ENCODE assay signal across 7 mouse cellular contexts in the genomic region with DNA sequence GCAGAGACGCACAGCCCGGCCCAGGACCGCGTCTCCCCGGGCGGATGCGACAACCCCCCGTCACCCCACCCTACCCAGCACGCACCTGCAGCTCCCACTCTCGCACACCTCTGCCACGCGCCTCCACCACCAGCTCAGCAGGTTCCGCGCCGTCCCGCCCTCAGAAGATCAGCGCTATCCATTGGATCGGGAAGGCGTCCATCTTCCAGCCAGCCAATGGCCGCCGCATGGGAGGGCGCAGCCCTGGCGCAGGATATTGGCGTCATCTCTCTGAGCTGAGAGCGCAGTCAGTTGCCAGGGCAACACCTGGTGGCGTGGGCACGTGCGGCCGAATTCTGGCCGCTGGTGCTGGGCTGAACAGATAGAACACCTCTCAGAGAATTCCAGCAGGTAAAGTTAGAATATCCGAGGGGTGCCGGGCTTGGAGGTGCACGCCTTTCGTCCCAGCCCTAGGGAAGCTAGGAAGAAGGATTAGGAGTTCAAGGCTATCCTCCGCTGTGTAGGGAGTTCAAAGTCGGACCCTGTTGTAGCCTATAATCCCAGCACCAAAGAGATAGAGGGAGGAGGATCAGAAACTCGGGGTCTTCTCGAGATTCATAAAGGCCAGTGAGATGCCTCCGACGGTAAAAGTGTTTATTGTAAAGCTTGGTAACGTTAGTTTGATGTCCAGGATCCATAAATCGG. TPM values are rescaled to one million over a fixed set of nuclear protein-coding genes. Genes with fewer than 3 reads are reported as not detected.
DNase-seq lines count a peak whose midpoint lies in the region; ATAC-seq and TF ChIP-seq lines count a peak whose summit lies in the region.

A gene (minus strand): TSS at position 144 of the 684 bp plus-strand sequence.

- no peaks in the 10 kb centered on the region for H3K9me3 ChIP-seq in embryonic facial prominence, embryonic 10.5 days
- no peaks in the 10 kb centered on the region for H3K9me3 ChIP-seq in intestine, postnatal 0 days (ENCODE audit: control insufficient read depth)
- no peaks in the 10 kb centered on the region for H3K9me3 ChIP-seq in midbrain, embryonic 12.5 days

- TF ChIP-seq CTCF in intestine, postnatal 0 days (IDR thresholded peaks at IDR 0.05; ENCODE audit: low read depth): no peak
- no peak for TF ChIP-seq CTCF in small intestine, adult 2 months (IDR thresholded peaks at IDR 0.05; ENCODE audit: extremely low read depth, insufficient read length, insufficient replicate concordance, low read depth, low read length)

- H3K9ac ChIP-seq in intestine, postnatal 0 days (ENCODE audit: low read depth, low read length): peak within 1 kb of the TSS; percentile 58
- peak within 1 kb of the TSS; percentile 65 for H3K9ac ChIP-seq in midbrain, embryonic 12.5 days (replicated peaks)

- H3K4me1 ChIP-seq in embryonic facial prominence, embryonic 10.5 days: peaks cover 20% of the 10 kb centered on the region
- no peaks in the 10 kb centered on the region for H3K4me1 ChIP-seq in intestine, postnatal 0 days (replicated peaks; ENCODE audit: control insufficient read depth, insufficient read depth, low read length)
- H3K4me1 ChIP-seq in midbrain, embryonic 12.5 days: peaks cover 17% of the 10 kb centered on the region
- H3K4me1 ChIP-seq in small intestine, adult 2 months (ENCODE audit: control insufficient read depth, insufficient read depth, insufficient read length, low read length): peaks cover 5% of the 10 kb centered on the region; the same call in 1 of the 2 replicates

- H3K36me3 ChIP-seq in embryonic facial prominence, embryonic 10.5 days (replicated peaks): peaks cover 19% of the 10 kb centered on the region
- H3K36me3 ChIP-seq in intestine, postnatal 0 days (ENCODE audit: control insufficient read depth, insufficient read depth): no peaks in the 10 kb centered on the region
- H3K36me3 ChIP-seq in midbrain, embryonic 12.5 days: no peaks in the 10 kb centered on the region
- H3K36me3 ChIP-seq in small intestine, adult 2 months (ENCODE audit: control insufficient read depth, insufficient read depth, low read length): no peaks in the 10 kb centered on the region

- peak within 1 kb of the TSS; percentile 80 for H3K27ac ChIP-seq in embryonic facial prominence, embryonic 10.5 days (replicated peaks)
- H3K27ac ChIP-seq in intestine, postnatal 0 days (ENCODE audit: low read depth, low read length): no peak within 1 kb of the TSS
- H3K27ac ChIP-seq in midbrain, embryonic 12.5 days (replicated peaks): no peak within 1 kb of the TSS
- H3K27ac ChIP-seq in small intestine, adult 2 months (ENCODE audit: insufficient read depth, low read depth, low read length): no peak within 1 kb of the TSS

- ATAC-seq in intestine, postnatal 0 days: peak; percentile 99
- peak; percentile 99 for ATAC-seq in midbrain, embryonic 12.5 days (ENCODE audit: low FRiP score, low read depth)

- H3K4me2 ChIP-seq in intestine, postnatal 0 days (replicated peaks; ENCODE audit: low read depth): peak within 1 kb of the TSS; percentile 90
- peak within 1 kb of the TSS; percentile 84 for H3K4me2 ChIP-seq in midbrain, embryonic 12.5 days (replicated peaks)

- no peak; the same call in 1 of the 2 replicates for TF ChIP-seq POLR2A in small intestine, adult 2 months (IDR thresholded peaks at IDR 0.05; ENCODE audit: low read depth, low read length)

- intact Hi-C loops in left cerebral cortex, postnatal 4 days (cut with DNase I): no loop called here

- H3K4me3 ChIP-seq in embryonic facial prominence, embryonic 10.5 days: peak within 1 kb of the TSS; percentile 84
- H3K4me3 ChIP-seq in intestine, postnatal 0 days (ENCODE audit: low read depth, low read length): peak within 1 kb of the TSS; percentile 65
- peak within 1 kb of the TSS; percentile 74 for H3K4me3 ChIP-seq in midbrain, embryonic 12.5 days
- peak within 1 kb of the TSS; percentile 65 for H3K4me3 ChIP-seq in small intestine, adult 2 months (ENCODE audit: low read depth, low read length)

- 3% methylated on average over 42 of the region's 42 CpGs for WGBS in embryonic facial prominence, embryonic 10.5 days
- WGBS in intestine, postnatal 0 days: 3% methylated on average over 40 of the region's 42 CpGs
- WGBS in midbrain, embryonic 12.5 days: 5% methylated on average over 42 of the region's 42 CpGs
- 5% methylated on average over 42 of the region's 42 CpGs for WGBS in small intestine, adult 2 months

- no peaks in the 10 kb centered on the region for H3K27me3 ChIP-seq in embryonic facial prominence, embryonic 10.5 days (replicated peaks; ENCODE audit: low read depth, poor library complexity, severe bottlenecking)
- H3K27me3 ChIP-seq in intestine, postnatal 0 days (replicated peaks; ENCODE audit: control insufficient read depth, insufficient read depth, low read length): no peaks in the 10 kb centered on the region
- H3K27me3 ChIP-seq in midbrain, embryonic 12.5 days: 0 out of 2 replicates have a peak, but pooled peaks cover 4% of the 10 kb centered on the region
- no peaks in the 10 kb centered on the region for H3K27me3 ChIP-seq in small intestine, adult 2 months (ENCODE audit: control insufficient read depth, insufficient read depth, low read length)

- DNase-seq in adrenal gland, postnatal 10 days: peak; percentile 99
- peak; percentile 97 for DNase-seq in embryonic facial prominence, embryonic 10.5 days (ENCODE audit: low spot score)
- peak; percentile 51 for DNase-seq in gonadal fat pad, adult 2 months (ENCODE audit: low read depth)
- DNase-seq in left cerebral cortex, postnatal 4 days: peak; percentile 98

RNA-seq across cellular contexts. Expression of the gene that starts here (rescaled TPM):
- 10 to 100 TPM; 10.6 to 12.9 TPM for total RNA-seq in adrenal gland, postnatal 10 days (2021)
- 58.2 and 58.5 TPM in 2 replicates for polyA plus RNA-seq in embryonic facial prominence, embryonic 10.5 days (2016; fragmentation: Nextera tagmentation; extraction: Ambion mirVana)
- polyA plus RNA-seq in gonadal fat pad, adult 2 months (2012; rRNA removed): 13.1 and 13.3 TPM in 2 replicates
- polyA plus RNA-seq in intestine, postnatal 0 days (2015; fragmentation: Nextera tagmentation; extraction: Ambion mirVana): 8.3 and 8.5 TPM in 2 replicates
- total RNA-seq in left cerebral cortex, postnatal 4 days (2021): 10 to 100 TPM; 18.0 to 19.2 TPM
- polyA plus RNA-seq in midbrain, embryonic 12.5 days (2016; fragmentation: Nextera tagmentation; extraction: Ambion mirVana): 27.5 and 29.3 TPM in 2 replicates
- polyA plus RNA-seq in small intestine, adult 2 months (2012; rRNA removed): 6.1 and 6.2 TPM in 2 replicates
